Mouse (Mus musculus) CD4-positive helper T cell, adult 2 months (primary cell): ENCODE data around the gene Cd247.

Experiments used
- DNase-seq: peaks from one replicate; pipeline ENCODE4 v3.0.0-alpha.2; 2012; ENCODE audit warnings: low read depth, missing footprints, low spot score

Gene Cd247

DNA sequence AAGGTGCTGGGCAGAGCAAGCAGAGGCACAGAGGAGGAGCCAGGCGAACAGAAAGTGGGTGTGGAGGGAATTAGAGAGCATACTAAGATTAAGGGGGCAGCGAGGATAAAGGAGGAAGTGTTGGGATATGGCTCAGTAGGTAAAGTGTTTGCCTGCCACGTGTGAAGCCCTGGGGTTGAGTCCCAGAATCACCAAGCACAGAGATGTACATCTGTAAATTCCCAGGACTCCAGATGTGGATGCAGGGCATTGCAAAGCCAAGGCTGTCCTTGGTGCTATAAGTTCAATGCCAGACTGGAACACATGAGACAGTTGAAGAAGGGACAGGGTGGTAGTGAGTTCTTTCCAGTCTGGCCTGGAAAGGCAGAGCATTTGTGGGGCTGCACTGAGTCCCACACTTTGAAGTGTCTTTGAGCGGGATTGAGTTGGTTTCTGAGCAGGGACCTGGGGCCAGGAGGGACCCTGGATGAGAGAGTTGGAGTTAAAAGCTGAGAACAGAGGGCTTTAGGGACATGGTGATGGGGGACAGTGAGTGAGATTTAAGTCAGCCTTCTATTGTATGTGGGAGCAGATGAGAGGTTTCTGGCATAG, 64.7 kb downstream of the Cd247 start:
- DNase-seq, result no peak

DNA sequence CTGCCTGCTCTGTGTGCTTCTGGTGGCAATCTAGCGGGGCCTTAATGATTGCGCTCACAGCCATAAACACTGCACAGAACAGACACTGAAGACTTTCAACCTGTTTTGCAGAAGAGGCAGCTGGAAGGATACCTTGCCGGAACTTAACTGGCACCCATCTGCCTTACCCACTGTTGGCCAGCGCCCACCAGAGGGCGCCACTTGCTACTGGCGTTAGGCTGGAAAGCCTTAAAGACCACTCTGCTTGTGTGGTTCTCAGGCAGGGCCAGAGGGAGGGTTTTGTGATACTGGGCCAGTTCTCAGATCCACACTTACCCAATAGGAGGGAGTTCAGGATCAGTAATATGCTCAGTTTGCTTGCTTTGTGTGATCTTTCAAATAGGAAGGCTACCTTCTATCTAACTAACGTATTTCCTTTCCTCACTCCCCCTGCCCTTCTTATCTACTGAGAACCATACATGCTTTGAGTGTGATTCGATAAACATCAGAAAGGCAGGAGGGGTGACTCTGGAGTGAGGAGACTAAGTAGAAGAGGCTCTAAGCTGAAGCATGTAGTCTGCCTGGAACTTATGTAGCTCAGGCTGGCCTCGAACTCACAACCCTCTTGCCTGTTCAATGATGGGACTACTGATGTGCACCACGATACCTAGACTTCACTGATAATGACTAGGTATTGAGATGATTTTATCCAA, 65.4 kb downstream of the Cd247 start:
- DNase-seq, result peak; percentile 82

DNA sequence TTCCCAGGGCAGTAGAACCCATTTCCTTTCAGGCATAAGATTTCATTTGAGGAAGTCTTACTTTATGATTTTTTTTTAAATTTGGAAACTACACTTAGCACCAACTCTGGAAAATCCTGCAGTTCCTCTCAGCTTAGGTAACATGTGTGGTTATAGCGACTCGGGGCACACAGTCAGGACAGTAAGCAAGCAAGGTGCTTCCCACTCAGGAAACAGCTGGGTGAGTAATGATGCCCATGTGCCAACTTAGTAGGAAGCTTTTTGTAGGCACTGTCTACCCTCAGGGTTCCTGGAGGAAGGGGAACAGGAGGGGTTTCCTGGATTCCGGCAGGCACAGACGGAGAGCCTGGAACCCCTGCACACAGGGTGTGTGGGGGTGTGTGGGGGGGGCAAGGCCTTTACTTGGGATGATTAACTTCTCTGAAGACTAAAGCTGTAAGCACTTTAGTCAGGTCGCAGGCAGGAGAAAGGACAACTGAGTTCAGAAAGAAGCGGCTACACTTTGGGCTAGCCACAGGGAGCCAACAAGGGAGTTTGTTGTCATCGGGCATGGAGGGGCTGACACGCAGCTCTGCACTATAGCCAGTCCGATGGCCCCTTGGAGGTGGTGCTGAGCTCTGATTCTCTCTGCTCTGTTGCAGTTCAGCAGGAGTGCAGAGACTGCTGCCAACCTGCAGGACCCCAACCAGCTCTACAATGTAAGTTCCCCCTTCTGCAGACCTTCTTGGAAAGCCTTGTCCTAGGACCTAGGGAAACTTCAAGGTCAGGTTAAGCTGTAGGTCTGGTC, 67.5 kb downstream of the Cd247 start:
- DNase-seq, result no peak

GRCm38 (mm10) chr1:165857279-165857678, 68.8 kb downstream of the Cd247 start:
- DNase-seq, result no peak

DNA sequence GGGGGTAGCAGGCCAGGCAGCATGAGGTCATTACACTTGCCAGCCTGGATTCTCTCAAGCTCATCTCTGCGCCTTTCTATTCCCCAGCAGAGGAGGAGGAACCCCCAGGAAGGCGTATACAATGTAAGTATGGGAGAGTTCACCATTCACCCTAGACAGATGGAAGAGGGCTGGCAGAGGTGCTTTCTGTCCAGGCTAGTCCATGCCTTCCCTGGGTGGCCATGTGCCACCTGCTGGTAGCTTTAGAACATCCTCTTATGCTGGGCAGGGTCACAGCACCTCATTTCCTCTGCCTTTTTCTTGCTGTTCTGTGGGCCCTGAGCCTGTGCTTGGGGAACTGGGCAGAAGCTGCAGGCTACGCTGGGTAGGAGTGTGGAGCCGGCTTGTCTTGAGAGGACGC, 69.9 kb downstream of the Cd247 start:
- DNase-seq, result peak; percentile 56

GRCm38 (mm10) chr1:165860373-165861234, 72.1 kb downstream of the Cd247 start:
- DNase-seq, result no peak

- DNase-seq, result no peak
These were observed 72.7 kb downstream of the Cd247 start for GRCm38 (mm10) chr1:165861235-165861609.

GRCm38 (mm10) chr1:165862059-165862458, 73.6 kb downstream of the Cd247 start:
- no peak for DNase-seq

- DNase-seq, result peak; percentile 31
These were observed 76.6 kb downstream of the Cd247 start for GRCm38 (mm10) chr1:165864864-165865795.

DNA sequence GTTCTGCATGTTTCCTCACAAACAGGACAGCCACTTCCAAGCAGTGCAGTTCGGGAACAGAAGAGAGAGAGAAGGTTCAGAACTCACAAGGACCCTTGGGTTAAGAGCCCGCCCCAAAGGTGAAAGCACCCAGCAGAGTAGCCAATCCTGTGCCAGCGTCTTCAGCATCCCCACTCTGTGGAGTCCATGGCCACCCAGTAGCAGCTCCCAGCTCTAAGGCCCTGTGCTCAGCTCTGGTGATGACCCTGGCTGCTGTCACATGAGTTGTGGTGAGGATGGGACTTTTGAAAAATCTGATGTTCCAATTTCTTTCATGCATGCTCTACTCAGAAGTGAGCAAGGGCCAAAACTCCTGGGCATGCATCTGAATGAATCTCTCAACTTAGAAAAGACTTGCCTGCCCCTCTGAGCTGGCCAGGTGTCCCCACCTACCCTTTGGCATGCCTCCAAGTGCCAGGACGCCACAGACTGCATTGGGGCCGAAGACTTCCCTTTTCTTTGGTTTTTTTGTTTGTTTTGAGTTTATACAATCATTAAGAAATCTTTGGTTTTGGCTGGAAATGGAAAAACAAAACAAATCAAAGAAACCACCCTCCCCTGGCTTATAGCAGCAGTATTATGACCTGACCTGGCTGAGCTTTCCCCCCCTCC, 78.3 kb downstream of the Cd247 start:
- no peak for DNase-seq

DNA sequence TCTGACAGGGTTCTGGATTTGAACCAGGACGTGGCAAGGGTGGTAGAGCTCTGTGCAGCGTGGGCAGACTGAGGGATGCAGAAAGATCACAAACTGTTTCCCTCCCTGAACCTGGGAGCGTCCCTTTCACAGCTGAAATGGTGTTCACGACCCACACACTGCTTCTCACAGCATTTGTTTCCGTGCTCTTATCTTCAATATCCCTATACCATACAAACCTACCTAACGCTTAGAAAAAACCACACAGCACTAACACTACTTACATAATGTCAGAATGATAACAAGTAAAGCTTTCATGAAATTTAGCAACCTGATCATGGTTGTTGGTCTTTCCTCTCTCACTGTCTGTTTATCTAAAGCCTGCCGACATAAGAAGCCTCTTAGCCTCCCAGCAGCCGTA, 80.2 kb downstream of the Cd247 start:
- peak; percentile 39 for DNase-seq

GRCm38 (mm10) chr1:165874645-165875044, 86.2 kb downstream of the Cd247 start:
- no peak for DNase-seq

DNA sequence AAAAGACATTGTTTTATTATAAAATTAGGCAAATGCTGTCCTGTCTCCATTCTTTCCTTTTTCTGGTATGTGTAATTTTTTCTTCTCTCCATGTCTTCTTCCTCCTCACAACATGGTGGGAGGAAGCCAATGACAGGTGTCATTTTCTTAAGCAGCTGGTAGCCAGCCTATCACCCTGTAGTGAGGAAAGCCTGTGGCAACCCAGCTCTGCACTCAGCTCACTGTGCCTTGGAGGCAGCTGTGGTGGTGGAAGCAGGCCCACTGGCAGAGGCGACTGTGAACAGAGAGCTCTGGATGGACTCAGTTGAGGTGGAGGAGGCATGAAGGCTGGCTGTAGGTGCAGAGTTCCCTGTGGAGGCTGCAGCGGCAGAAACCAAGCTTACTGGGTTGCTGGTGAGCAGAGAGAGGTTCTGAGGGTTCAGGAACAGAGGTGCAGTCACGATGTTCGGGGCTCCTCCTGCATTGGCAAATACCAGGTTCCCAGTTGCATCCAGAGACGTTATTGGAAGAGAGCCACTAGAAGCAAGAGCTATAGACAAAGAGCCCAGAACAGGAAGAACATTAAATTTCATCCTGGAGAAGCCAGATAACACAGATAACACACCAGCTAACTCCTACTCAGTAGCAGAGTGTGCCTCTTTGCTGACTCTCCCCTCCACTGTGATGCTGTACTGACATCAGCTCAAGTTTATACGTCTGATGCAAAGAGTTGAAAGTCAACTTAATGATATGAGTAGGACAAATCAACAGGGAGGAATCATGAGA, 87.2 kb downstream of the Cd247 start:
- DNase-seq, result no peak

GRCm38 (mm10) chr1:165878751-165879150, 90.3 kb downstream of the Cd247 start:
- DNase-seq, result no peak

DNA sequence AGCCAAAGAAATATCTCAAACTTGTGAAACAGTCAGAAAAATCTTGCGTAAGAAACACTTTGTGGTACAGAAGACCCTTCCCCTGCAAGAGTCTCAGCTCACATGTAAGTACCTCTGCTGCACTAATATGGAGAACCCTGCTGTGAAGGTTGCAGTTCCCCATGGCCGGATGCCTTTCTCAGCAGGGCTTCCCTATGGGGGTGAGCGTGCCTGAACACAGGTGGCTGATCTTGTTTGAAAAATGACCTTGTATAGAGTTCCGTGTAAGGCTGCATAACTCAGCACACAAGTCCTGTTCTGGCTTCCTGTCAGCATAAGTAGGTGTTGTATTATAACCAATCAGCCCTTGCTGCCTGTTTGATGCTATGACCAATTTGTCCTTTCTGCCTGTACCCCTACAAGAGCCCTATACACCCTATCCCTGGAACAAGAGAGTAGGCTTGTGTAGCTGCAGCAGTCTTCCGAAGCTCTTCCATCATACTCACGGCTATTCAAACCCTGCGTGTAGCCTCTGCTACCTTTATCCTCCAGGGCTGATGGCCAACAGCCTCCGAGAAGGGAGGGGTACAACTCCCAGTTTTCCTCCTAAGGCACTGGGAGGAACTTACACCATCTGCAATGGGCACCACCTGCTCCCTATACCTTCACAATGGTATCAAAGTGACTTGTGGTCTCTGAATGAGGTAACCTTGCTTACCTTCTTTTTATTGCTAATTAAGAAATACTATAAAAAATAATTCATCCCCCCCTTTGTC, 93.8 kb downstream of the Cd247 start:
- no peak for DNase-seq

GRCm38 (mm10) chr1:165891686-165892085, 103.2 kb downstream of the Cd247 start:
- DNase-seq, result peak; percentile 59

- no peak for DNase-seq
These were observed 115.1 kb downstream of the Cd247 start for GRCm38 (mm10) chr1:165903596-165903995.

DNA sequence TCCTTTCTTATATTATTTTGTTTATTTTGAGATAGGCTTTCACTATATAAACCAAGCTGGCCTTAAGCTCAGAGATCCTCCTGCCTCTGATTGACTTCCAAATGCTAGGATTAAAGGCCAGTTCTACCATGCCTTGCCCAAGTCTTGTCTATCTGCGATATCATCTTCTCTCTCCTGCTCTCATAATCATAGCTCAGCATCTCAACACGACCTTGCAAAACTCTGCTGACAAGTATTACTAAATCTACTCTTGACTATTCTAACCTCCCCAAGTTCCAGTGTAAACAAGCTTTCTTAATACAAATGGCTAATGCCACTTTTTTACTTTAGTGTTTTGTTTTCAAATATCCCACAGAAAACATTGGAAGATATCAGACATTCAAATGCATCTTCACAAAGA, 119.7 kb downstream of the Cd247 start:
- no peak for DNase-seq

DNA sequence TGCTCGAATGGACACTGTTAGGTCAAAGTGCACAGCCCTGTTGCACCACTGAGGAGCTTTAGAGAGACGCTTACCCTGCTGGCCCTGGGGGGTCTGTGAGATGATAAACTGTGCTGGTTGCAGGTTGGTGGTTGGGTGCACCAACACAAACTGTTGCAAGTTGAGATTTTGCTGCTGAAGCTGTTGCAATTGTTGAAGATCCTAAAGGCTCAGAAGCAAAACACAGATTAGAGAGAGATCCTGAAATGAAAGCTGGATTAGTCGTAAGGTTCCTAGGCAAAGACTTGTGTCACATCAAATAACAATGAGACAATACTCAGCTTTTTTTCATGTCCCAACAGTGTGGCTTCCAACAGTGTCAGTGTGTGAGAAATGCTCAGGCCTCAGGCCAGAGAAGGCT, 120.3 kb downstream of the Cd247 start:
- no peak for DNase-seq
